Mouse (Mus musculus) right cerebral cortex, postnatal 14 days (tissue): ENCODE data around the gene Acot13.

Experiments
- DNase-seq: peaks from one replicate; pipeline ENCODE4 v3.0.0; 2022

Acot13 gene

DNA sequence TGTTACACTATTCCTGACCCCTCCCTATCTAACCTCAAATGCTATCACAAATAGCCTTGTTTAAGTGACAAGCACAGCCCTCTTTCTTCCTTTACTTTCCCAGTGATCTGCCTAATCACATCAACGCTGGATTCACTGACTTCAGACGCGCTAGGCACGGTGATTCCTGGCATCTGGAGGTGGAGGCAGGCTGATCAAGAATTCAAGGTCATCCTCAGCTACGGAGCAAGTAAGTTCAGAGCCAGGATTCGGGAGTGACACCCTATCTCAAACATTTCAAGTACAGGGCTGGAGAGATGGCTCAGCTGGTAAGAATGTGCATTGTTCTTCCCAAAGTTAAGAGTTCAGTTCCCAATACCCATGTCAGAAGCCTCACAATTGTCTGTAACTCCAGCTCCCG lies 5.2 kb downstream of the Acot13 start:
- no peak for DNase-seq

- no peak for DNase-seq
Measured at GRCm38 (mm10) chr13:24825587-24825986, 5.8 kb downstream of the Acot13 start.

GRCm38 (mm10) chr13:24824647-24825046 lies 6.7 kb downstream of the Acot13 start:
- DNase-seq = no peak

DNA sequence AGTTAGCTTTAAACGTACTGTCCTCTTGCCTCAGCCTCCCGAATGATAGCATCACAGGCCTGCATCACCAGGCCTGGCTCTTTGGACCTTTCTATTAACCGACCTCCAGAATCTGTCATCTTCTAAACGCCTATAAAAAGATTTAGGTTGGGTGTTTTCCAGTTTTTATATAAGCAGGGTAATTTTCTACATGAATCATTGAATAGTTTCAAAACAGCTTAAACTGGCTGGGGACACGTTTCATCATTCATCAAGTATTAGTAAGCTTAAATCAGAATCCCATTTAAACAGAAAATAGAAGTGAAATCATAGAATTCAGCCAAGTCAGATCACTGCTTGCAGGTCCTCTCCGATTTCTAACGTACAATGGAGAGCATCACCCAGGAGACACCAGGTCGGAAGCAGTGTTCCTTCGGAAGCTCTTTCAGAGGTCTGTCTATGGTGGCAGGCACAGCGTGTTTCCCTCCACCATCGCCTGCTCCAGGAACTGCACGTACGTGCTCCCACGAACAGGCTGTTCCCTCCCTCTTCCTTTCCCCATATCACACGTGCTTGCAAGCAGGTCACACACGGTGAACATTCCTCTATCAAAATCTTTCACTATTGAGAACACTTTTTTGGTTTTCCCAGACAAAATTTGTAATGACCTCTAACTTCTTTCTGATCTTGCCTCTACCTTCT lies 8.5 kb downstream of the Acot13 start:
- DNase-seq = no peak

GRCm38 (mm10) chr13:24819931-24820330 lies 11.4 kb downstream of the Acot13 start:
- no peak for DNase-seq

DNA sequence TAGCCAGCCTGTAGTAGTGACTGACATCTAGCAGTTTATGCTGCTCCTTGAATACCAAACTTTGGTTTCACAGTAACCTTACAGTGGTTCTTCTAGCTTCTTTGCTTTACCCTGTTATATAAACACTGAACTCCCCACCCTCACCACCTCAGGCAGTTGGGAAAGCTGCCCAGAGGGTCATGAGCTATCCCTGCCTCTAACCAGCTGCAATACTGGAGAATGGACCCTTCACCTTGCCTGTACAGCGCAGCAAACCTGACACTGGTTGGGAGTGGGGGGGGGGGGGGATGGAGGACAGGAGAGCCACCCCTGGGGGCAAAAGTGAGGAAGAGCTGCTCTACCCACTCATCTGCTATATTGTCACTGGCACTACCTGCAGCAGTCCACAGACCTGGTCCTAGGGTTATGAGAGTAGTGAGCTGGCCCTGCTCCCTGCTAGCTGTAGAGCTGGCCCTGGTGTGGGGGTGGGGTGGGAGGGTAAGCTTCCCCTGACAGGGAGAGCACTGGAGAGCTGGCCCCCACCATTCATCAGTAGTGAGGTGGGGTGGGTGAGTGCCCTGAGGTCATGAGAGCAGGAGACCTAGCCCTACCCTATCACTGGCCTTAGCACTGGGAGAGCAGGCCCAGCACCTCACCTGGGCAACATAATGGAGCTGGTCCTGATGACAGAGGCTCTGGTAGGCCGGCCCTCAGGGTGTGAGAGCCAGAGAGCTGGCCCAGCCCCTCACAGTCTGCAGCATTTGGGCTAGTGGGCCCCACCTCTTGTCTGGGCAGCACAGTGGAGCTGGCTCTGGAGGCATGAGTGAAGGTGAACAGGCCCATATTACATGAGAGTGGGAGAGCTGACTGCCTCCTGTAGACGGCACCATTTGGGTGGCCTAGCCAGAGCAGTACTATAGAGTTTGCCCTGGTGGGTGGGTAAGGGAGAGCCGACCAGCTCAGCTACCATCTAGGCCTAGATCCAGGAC lies 14.9 kb downstream of the Acot13 start:
- DNase-seq = peak; percentile 9

DNA sequence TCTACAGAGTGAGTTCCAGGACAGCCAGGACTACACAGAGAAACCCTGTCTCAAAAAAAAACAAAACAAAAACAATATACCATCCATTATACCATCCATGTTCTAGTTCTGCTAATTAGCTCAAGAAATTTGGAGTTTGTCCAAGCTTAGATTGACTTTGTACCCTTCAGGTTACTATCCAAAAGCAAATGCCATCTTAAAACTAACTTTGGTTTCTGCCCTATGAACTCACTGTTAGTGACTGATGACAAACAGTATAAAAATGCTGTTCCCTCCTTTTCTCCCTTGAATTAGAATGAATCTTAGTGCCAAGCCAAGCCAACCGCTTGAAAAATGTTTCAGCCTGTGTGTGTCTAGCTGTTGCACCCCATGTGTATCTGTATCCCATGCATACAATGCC lies 16.7 kb downstream of the Acot13 start:
- DNase-seq = no peak

DNA sequence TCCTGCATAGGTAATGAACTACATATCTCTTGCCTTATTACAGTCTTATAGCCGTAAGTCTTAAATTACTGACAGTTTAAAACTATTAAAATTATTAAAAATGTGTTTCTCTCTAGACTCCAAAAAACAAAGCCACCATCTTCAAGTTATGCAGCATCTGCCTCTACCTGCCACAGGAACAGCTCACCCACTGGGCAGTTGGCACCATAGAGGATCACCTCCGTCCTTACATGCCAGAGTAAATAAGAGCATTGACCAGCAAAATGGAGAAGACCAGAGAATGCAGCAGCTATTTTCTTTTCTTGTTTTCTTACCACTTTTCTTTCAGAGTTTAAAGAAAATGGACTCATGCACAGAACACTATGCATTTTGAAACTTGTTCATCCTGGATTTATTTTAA lies 18.8 kb downstream of the Acot13 start:
- DNase-seq = no peak

GRCm38 (mm10) chr13:24806079-24806478 lies 25.3 kb downstream of the Acot13 start:
- DNase-seq = no peak

- no peak for DNase-seq
Measured at GRCm38 (mm10) chr13:24803196-24803595, 28.1 kb downstream of the Acot13 start.

DNA sequence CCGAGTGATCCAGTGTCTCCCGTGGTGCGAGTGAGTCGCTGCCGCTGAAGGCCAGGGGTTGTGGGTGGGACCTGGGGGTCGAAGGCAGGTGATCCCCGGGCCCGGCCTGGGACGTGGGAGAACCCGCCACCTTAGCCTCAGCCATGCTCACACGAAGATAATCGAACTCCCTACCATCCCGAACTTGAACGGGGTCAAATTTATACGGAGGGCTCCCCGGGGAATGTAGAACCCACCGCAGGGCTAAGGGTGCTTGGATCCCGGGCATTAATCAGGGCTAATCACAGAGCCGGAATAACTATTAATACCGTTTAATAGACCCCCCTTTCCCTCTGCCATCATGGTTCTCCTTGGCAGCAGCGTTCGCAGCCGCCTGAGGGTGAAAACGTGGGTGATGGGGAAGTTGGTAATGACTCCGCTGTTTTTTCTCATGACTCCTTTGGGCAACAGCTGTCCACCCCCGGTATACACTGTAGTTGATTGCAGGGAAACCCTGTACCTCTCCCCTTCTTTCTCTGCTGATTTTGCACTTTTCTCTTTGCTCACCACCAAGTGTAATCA lies 29.1 kb downstream of the Acot13 start:
- DNase-seq = no peak

- DNase-seq = peak; percentile 63
Measured at GRCm38 (mm10) chr13:24801308-24801921, 29.9 kb downstream of the Acot13 start, which contains the start of gene BC005537. BC005537 (plus strand) TSS chr13:24801657.

DNA sequence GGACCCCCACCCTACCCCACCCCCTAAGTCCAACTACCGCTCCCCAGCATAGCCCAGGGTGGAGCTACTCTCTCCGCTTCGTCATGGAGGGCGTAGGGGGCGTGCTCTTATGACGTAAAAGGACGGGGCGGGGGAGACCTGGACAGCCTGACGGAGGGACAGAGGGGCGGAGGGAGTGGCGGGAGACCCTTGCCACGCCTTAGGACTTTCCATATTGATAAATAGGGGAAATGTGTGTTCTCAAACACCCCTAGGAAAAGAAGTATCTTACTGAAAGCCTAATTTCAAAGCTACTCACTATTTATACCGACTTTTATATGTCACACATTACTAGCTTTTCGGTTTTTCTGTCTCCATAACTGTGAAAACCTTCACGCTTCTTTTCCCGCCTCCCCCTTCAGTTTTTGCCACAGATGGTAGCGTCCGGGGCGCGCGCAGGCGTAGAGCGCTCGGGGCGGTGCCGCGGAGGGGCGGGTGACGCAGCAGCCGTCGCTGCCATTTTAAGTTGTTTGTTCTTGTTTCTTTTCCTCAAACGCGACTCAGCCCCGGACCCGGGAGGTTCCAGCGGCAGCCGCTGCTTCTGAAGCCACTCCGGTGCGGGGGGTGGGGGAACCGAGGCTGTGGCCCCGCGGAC lies 30.5 kb downstream of the Acot13 start:
- DNase-seq = peak; percentile 93

DNA sequence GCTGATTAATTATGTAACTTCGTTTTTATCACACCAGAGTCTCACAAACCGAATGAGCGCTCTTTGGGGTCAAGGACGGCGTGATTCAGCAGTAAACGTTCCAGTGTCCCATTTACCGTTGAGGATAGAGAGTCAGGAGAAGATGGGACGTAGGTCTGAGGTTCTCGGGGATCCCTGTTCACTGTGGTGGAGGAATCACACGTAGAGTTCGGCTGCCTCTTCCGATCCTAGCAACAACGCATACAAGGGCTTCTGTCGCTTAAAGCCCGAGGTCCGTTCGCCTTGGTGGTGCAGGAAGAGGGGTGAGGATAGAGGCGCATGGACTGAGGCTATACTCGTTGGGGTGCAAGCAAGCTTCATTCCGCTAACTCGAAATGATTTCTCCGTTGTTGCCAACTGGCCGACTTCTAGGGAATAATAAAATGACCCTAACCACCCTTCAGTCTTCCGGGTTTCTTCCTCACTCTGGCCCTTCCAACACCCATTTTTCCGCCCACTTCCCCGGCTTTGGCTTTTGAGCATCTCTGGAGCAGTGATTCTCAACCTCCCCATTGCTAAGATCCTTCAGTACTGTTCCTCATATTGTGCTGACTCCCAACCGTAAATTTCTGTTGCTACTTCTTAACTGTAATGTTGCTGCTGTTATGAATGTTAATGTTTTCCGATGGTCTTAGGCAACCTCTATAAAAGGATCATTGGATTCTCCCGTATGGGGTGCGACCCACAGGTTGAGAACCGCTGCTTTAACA lies 31.2 kb downstream of the Acot13 start:
- DNase-seq = no peak

GRCm38 (mm10) chr13:24799378-24799777 lies 32.0 kb downstream of the Acot13 start:
- DNase-seq = no peak

DNA sequence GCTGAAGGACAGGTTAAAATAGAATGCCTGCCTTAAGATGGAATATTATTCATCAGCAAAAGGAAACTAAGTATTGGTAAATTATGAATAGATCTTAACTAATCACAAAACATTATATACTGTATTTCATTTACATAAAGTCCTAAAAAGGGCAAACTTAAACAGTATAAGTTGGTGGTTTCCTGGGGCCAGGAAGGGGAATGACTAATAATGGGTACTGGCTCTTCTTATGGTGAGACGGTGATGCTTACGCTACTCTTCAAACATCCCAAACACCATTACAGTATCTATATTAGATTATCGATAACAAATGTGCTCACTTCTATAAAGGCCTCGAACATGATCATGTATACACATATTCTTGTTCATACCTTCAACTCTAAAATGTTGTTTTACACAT lies 32.7 kb downstream of the Acot13 start:
- no peak for DNase-seq

GRCm38 (mm10) chr13:24792411-24793045 lies 38.8 kb downstream of the Acot13 start:
- no peak for DNase-seq

GRCm38 (mm10) chr13:24791349-24791748 lies 40.0 kb downstream of the Acot13 start:
- no peak for DNase-seq

DNA sequence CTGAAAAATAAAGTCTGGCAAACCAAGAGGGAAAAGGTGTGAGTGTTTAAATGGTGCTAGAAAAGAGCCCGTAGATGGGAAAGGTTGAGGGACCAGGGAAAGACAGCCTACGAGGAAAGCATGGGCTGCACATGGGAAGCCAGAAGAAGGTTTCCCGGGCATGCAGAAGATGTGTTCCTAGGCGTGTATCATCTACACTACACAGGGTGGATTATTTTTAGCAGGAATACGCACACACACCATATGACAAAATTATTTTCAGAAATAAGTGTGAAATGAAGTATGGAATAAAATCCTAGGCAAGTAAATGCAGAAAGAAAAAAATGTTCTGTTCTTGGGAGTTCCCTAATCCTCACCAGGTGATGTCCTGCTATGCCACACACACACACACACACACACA lies 43.9 kb downstream of the Acot13 start:
- DNase-seq = no peak

DNA sequence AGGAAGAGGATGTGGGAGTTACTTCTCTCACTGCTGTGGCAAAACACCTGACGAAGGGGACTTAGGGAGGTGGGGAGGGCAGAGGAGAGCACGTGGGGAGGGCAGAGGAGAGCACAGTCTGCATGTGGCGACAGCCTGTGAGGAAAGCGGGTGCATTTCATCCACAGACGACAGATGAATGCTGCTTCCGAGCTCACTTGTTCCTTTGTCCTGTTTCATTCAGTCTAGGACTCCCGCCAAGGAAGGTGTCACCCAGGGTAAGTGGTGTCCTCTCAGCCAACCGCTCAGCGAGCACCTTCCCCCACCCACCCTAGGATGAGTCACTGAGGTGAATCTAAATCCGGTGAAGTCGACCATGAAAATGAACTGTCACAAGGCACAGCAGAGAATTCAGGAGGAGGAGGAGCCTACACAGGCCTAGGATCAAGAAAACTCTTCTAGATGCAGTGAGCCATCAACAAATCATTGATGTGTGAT lies 45.3 kb downstream of the Acot13 start:
- DNase-seq = no peak

- no peak for DNase-seq
Measured at GRCm38 (mm10) chr13:24781916-24782315, 49.4 kb downstream of the Acot13 start.
